Mouse (Mus musculus) heart, postnatal 0 days (tissue): Measurements from ENCODE around the gene St6gal1.

ENCODE experiments used
- CTCF ChIP-seq: IDR thresholded peaks from 2 replicates; pipeline ENCODE4 v1.5.1; 2016; ENCODE audit warnings: antibody characterized with exemption, control low read depth, low read depth
- EP300 ChIP-seq: IDR thresholded peaks from 2 replicates; pipeline ENCODE4 v1.6.1; 2016; ENCODE audit warnings: antibody characterized with exemption, low read depth

GRCm38 (mm10) chr16:23270913-23271253 lies 46.3 kb downstream of the St6gal1 start:
- no peak for TF ChIP-seq CTCF
- no peak for TF ChIP-seq EP300
